Mouse (Mus musculus): ENCODE data around the gene Trrap. TPM values are rescaled to one million over a fixed set of nuclear protein-coding genes. Genes with fewer than 3 reads are reported as not detected.
A peak's percentile ranks its signal among the peaks of the same experiment; 100 is the strongest.

The Trrap gene
- total RNA-seq, 1 experiment from 2014 or later: 154 TPM

DNA sequence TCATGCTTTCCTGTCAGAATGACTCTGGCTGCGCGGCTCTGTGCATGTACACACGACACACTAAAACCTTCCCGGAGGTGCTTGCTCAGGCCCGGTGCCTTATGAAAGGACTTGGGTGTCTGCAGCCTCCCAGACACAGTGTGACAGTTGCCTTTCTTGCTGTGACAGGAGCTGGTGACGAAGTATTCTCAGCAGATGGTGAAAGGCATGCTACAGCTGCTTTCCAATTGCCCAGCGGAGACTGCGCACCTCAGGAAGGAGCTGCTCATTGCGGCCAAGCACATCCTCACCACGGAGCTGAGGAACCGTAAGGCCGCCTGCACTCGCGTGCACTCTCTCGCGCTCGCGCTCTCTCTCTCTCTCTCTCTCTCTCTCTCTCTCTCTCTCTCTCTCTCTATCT lies 18.9 kb downstream of the Trrap start:
- no peak for DNase-seq

- DNase-seq: no peak
Observed at GRCm38 (mm10) chr5:144793374-144793773, 25.8 kb downstream of the Trrap start.

DNA sequence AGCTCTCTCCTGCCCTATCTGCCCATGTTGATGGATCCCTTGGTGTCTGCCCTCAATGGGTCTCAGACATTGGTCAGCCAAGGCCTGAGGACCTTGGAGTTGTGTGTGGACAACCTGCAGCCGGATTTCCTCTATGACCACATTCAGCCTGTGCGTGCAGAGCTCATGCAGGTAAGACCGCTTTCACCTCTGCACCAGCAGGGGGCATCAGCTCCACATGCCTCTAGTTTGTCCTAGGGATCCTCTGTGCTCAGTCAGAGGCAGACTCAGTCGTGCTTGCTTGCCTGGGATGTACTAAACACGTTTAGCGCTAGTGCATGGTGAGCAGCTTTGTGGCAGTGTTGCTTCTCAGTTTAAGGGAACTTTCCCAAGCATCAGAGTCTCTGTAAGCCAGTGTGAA lies 27.2 kb downstream of the Trrap start:
- DNase-seq: peak; percentile 20

GRCm38 (mm10) chr5:144797116-144797515 lies 29.6 kb downstream of the Trrap start:
- DNase-seq: no peak

- DNase-seq: no peak
Observed at GRCm38 (mm10) chr5:144803066-144803465, 35.5 kb downstream of the Trrap start.

DNA sequence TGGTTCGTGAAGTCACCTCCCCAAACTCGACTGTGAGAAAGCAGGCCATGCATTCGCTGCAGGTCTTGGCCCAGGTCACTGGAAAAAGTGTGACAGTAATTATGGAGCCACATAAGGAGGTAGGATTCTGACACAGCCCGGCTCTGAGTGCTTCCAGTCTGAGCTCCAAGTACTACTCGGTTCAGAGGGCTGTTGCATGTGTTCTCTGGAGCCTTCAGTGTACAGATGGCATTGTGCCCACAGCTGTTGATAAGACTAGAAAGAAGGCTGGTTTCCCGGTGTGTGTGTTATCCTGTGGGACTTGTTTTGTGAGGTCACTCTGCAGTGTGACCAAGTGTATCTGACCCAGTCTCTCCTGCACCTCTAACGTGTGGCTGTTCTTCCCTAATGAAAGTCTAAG lies 36.6 kb downstream of the Trrap start:
- DNase-seq: no peak

DNA sequence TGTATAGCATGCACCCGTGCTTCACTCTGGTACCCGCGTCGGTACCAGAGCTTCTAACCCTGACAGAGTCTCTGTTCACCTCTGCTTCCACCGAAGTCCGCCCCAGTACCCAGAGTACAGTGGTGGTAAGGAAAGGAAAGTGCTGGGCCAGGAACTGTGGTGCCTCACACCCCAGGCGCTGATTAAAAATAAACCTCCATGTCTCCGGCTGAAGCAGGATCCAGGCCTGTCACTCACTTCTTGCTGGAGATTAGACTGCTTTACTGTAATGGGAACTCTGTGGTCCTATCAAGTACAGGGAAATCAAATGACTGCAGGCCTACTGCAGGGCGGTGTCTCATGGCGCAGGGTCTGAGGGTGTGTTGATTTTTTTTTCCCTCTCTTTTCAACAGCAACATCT lies 39.4 kb downstream of the Trrap start:
- no peak for DNase-seq

- DNase-seq: peak; percentile 86
Observed at GRCm38 (mm10) chr5:144828365-144829102, 61.0 kb downstream of the Trrap start.

DNA sequence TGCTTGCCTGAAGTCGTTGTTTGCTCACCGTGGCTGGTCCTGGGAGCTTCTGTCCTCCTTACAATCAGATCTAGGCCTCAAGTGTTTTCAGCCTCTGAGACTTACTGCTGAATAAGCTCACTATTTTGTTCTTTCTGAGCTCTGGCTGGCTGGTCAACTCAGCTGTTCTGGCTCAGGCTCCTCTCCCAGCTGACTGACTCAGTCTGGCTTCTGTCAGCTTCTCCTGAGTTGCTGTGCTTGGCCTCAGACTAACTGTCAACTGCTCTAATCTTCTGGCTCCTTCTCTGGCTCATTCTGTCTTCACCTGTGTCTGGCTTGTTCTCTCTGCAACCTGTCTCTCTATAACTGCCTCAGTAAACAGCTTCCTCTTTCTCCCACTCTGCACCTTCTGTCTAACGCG lies 62.1 kb downstream of the Trrap start:
- DNase-seq: no peak

DNA sequence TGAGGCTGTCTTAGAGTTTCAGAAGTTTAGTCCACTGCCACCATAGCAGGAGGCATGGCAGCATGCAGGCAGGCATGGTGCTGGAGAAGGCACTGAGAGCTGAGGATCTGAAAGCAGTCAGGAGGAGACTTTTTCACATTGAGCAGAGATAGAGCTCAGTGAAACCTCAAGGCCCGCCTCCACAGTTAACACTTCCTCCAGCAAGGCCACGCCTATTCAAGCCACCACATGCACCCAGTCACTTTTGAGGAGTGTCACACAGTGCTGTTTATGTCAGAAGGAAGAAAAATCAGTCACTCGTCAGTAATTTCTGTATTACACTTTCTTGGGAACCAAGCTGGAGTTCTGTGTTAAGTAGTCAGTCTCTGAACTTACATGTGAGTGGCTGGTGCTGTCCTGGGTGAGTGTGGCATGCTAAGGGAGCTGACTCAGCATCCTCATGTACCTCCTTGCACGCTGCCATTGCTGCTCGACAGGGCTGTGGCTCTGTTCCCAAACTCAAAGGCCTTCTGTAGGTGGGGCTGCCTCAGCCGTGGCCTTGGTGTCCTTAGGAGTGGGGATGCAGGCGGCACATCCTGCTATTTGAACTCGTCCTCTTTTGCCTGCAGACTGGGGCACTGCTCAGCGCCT lies 64.4 kb downstream of the Trrap start:
- peak; percentile 27 for DNase-seq

DNA sequence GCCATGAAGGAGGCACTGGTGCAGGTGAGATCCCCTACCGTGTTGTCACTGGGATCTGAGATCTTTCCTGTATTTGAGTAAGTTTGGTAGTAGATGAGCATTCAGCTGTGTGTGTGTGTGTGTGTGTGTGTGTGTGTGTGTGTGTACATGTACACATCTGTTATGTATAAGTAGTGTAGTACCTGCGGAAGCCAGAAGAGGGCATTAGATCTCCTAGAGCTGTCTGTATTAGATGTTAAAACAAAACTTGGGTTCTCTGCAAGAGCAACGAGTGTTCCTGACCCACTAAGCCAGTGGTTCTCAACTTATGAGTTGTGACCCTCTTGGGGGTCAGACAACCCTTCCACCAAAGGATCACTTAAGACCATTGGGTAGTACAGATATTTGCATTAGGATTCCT lies 68.6 kb downstream of the Trrap start:
- DNase-seq: no peak

GRCm38 (mm10) chr5:144845352-144845751 lies 77.8 kb downstream of the Trrap start:
- no peak for DNase-seq

GRCm38 (mm10) chr5:144848735-144849134 lies 81.2 kb downstream of the Trrap start:
- DNase-seq: no peak

DNA sequence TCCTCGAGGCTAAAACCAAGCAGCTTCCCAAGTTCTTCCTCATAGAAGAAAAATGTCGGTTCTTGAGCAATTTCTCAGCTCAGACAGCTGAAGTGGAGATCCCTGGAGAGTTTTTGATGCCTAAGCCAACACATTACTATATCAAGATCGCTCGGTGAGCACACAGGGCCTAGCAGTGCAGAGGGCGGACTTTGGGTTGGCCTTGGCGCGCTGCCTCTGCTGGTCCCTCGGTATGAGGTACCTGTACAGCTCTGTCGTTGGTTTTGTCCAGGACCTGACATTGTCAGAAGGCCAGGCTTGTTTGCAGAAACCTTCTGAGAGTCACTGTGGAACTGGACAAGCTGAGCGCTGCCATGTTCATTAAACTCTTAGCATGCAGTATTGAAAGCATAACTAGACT lies 82.4 kb downstream of the Trrap start:
- no peak for DNase-seq

DNA sequence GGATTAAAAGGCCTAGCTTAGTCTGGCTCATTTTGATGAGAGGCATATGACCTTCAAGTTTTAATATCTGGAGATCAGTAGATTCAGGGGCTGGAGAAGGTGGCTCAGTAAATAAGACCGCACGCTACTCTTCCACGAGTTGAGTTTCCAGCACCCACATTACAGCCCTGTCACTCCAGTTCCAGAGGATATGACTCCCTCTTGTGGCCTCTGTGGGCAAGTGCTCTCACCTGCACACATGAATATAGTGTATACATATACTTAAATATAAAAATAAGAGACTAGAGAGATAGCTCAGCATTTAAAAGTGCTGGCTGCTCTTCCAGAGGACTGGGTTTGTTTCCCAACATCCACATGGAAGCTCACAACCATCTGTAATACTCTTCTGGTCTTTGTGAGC lies 84.3 kb downstream of the Trrap start:
- no peak for DNase-seq

- DNase-seq: no peak
Observed at GRCm38 (mm10) chr5:144853931-144854330, 86.4 kb downstream of the Trrap start.

DNA sequence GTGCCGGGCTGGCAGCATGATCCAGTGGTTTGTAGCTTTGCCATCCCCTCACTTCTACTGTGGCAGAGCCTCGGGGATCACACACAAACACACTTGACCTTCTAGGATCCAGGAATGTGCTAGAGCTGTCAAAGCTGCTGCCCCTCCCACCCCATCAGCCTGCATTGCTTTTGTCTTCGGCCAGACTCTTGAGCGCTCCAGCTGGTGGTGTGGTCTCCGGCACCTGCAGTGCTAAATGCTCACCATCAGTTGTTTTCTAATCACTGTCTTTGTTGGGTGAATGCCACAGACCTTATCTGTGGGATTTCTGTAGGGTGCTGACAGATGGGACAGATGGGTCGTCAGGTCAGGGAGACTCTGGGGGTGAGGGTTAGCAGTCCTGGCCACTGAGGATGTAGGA lies 88.4 kb downstream of the Trrap start:
- DNase-seq: no peak

- no peak for DNase-seq
Observed at GRCm38 (mm10) chr5:144858527-144858926, 91.0 kb downstream of the Trrap start.

DNA sequence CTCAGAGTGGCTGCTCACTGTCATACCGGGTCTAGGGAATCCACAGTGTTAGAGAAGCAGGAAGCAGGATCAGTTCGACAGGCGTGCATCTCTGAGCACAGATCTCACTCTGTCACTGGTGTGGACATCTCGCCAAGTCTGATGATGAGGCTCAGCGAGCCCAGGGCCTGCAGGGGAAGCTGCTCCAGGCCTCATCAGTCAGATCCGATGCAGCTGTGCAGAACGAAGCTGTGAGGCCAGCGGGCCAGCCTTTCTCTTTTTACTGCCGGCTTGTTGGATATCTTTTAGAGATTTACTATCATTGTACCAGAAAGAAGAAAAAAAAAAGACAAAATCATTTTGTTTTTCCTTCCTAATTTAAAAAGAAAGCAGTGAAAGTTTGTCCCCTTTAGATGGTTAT lies 91.8 kb downstream of the Trrap start:
- no peak for DNase-seq

DNA sequence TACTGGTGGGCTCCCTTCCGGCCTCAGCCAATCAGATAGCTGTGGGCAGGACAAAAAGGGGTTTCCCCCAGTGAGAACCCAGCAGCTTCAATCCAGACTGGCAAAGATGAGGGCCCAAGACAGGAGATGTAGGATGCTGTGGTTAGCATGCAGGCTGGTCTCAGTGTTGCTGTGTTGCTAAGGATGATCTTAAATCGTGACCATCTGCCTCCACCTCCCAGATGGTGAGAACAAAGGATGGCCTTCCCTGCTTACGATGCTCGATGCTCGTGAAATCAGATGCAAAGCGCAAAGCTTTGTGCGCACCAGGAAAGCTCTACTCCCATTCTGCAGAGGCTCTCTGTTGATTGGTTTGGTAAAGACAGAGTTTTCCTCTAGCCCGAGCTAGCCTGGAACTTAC lies 93.4 kb downstream of the Trrap start:
- DNase-seq: no peak

GRCm38 (mm10) chr5:144866923-144867322 lies 99.4 kb downstream of the Trrap start:
- no peak for DNase-seq

DNA sequence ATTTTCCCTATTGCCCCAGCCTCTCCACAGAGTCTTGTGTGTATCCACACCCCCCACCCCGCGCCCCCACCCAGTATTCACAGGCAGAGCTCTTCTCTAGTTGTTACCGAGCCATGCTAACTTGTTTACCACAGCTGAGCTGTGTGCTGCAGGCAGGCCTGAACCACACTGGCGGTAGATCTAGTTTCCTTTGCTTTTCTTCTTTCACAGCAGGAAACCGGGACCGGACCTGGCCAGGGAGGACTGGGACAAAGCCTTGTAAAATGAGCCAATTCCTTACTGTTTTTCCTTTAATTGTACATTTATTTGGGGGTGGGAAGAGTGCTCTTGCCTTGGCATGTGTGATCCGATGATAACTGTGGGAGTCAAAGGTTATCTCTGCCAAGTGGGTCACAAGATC lies 101.9 kb downstream of the Trrap start:
- no peak for DNase-seq

- DNase-seq: no peak
Observed at GRCm38 (mm10) chr5:144870782-144871181, 103.2 kb downstream of the Trrap start.

DNA sequence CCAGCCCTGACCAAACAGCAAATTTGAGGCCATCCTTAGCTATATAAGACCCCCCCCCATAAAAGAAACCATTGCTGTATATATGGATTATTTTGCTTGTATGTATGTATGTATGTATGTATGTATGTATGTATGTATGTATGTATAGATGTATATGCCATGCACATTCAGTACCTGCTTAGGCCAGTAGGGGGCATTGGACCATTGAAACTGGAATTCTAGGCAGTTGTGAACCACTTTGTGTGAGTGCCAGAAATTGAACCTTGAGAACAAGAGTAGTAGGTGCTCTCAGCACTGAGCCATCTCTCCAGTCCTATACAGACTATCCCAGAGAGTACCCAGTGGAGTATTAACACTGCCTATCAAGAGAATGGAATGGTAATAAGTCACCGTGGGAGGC lies 104.2 kb downstream of the Trrap start:
- DNase-seq: no peak

All from adrenal gland, postnatal 25 days (tissue).